Mouse (Mus musculus): ENCODE data around the gene Zfp418.

- TF ChIP-seq CTCF (conservative IDR thresholded peaks at IDR 0.05; ENCODE audit: low read length): no peak
- no peak for TF ChIP-seq NANOG (IDR thresholded peaks at IDR 0.05; ENCODE audit: borderline replicate concordance, low read length)
- TF ChIP-seq POU5F1 (IDR thresholded peaks at IDR 0.05; ENCODE audit: borderline replicate concordance, low read length): no peak
These were observed 16.5 kb downstream of the Zfp418 start for GRCm38 (mm10) chr7:7187417-7188190.

All from E14TG2a.4 (cell line).